Mouse (Mus musculus) liver, adult 2 months (tissue): Measurements from ENCODE around the gene Gtf2h4.

Experiments
- CTCF ChIP-seq: fragments of 200-500 bp; IDR thresholded peaks from 2 replicates; pipeline ENCODE4 v1.5.1; 2011; ENCODE audit warnings: low read depth, low read length, control low read depth
- POLR2A ChIP-seq: fragments of 200-500 bp; IDR thresholded peaks from 2 replicates; pipeline ENCODE4 v1.6.1; 2011; ENCODE audit warnings: low read length, control low read depth; ENCODE audit not compliant: insufficient read depth; ENCODE audit errors: extremely low read depth

DNA sequence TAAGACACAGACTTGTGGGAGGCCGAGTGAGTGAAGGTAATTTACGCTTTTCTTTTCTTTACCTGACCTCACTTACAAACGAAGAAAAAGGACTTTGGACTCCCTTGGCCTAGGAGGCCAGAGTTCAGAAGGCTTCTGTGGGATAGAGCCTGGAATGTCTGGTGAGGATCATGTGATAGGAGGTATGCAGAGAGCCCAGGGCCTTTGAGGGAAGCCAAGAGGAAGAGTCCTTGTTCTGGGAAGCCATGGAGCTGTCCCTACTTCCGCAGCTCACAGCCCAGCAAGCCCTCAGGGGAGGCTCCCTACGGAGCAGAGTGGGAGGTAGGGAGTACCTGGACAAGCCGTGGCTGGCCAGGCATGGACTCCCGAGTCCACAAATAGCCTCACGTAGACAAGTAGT, 48.1 kb upstream of the Gtf2h4 start:
- TF ChIP-seq POLR2A = no peak
- TF ChIP-seq CTCF = no peak
